Mouse (Mus musculus) small intestine, adult 2 months (tissue): ENCODE results near the gene Glrx3.
A peak's percentile ranks its signal among the peaks of the same experiment; 100 is the strongest.

Experiments
- CTCF ChIP-seq: fragments of 200-500 bp; IDR thresholded peaks from 2 replicates; pipeline ENCODE4 v1.5.1; 2012; ENCODE audit warnings: low read depth, mild to moderate bottlenecking, control low read depth, inconsistent platforms, low read length, moderate library complexity, mixed read lengths; ENCODE audit not compliant: insufficient replicate concordance, insufficient read length; ENCODE audit errors: extremely low read depth
- POLR2A ChIP-seq: fragments of 200-500 bp; IDR thresholded peaks from 2 replicates; pipeline ENCODE4 v1.6.1; 2012; ENCODE audit warnings: low read depth, mild to moderate bottlenecking, control low read depth, inconsistent platforms, low read length, moderate library complexity

GRCm38 (mm10) chr7:137437440-137438178 lies at the start of gene Glrx3:
- TF ChIP-seq CTCF (no peak), POLR2A (peak; percentile 67)
